Mouse (Mus musculus) heart, embryonic 13.5 days (tissue): ENCODE results near the gene Tpcn1. TPM values are rescaled to one million over a fixed set of nuclear protein-coding genes. Genes with fewer than 3 reads are reported as not detected.

Experiments used
- ATAC-seq: fragments of 200-750 bp; cut with Nextera tagmentation; 2 replicates; pipeline ENCODE4 v1.8.0; 2017; ENCODE audit warnings: moderate TSS enrichment; ENCODE audit not compliant: insufficient number of reproducible peaks, low FRiP score, low TSS enrichment; ENCODE audit errors: extremely low read depth
- H3K27ac ChIP-seq: fragments of 300-500 bp; sonication (generic); replicated peaks from 2 replicates; pipeline ENCODE4 v1.5.1; 2015; ENCODE audit warnings: moderate library complexity, mild to moderate bottlenecking, inconsistent platforms
- H3K27me3 ChIP-seq: fragments of 300-500 bp; sonication (generic); replicated peaks from 2 replicates; pipeline ENCODE4 v1.6.1; 2015; ENCODE audit warnings: mild to moderate bottlenecking, inconsistent platforms
- H3K36me3 ChIP-seq: fragments of 300-500 bp; sonication (generic); 2 replicates; pipeline ENCODE4 v1.6.1; 2015; ENCODE audit warnings: mild to moderate bottlenecking, inconsistent platforms
- H3K4me1 ChIP-seq: fragments of 300-500 bp; sonication (generic); 2 replicates; pipeline ENCODE4 v1.6.1; 2015; ENCODE audit warnings: inconsistent platforms
- H3K4me2 ChIP-seq: fragments of 300-500 bp; sonication (generic); 2 replicates; pipeline ENCODE4 v1.6.1; 2015; ENCODE audit warnings: inconsistent platforms, mild to moderate bottlenecking, moderate library complexity
- H3K4me3 ChIP-seq: fragments of 300-500 bp; sonication (generic); 2 replicates; pipeline ENCODE4 v1.5.1; 2015; ENCODE audit warnings: moderate library complexity, mild to moderate bottlenecking, inconsistent platforms
- H3K9ac ChIP-seq: fragments of 300-500 bp; sonication (generic); 2 replicates; pipeline ENCODE4 v1.6.1; 2015; ENCODE audit warnings: inconsistent platforms, mild to moderate bottlenecking, moderate library complexity
- H3K9me3 ChIP-seq: fragments of 300-500 bp; sonication (generic); 2 replicates; pipeline ENCODE4 v1.6.1; 2016; ENCODE audit warnings: inconsistent platforms
- WGBS: fragments of 180-500 bp; shearing (Covaris S2); methylation state at CpG from one replicate; pipeline ENCODE4 v1.1.7; 2015; ENCODE audit warnings: mixed read lengths; 5-methylcytosine and 5-hydroxymethylcytosine counted together
- polyA plus RNA-seq: library from polyadenylated mRNA; unstranded; fragments of >200 nt; fragmentation: Nextera tagmentation; extraction: Ambion mirVana; gene quantifications from 2 replicates; pipeline ENCODE4 v1.2.1, GENCODE M21; 2015

Gene Tpcn1
- polyA plus RNA-seq, 1 experiment from 2014 or later = 16.1 TPM

- 0 out of 2 replicates have a peak overlapping the region, but pooled peaks have one; percentile 9 for H3K4me2 ChIP-seq
- peak overlapping the region; percentile 65 for H3K9ac ChIP-seq
- H3K4me1 ChIP-seq = peaks cover 85% of the 10 kb centered on the region
- no peak overlapping the region for H3K4me3 ChIP-seq
- no peaks in the 10 kb centered on the region for H3K9me3 ChIP-seq
- 59% methylated on average over 5 of the region's 5 CpGs for WGBS
- no peaks in the 10 kb centered on the region for H3K36me3 ChIP-seq
- peak overlapping the region; percentile 75 for H3K27ac ChIP-seq
- no peak for ATAC-seq
- no peaks in the 10 kb centered on the region for H3K27me3 ChIP-seq
Observed at GRCm38 (mm10) chr5:120566101-120566500, 22.4 kb downstream of the Tpcn1 start.

DNA sequence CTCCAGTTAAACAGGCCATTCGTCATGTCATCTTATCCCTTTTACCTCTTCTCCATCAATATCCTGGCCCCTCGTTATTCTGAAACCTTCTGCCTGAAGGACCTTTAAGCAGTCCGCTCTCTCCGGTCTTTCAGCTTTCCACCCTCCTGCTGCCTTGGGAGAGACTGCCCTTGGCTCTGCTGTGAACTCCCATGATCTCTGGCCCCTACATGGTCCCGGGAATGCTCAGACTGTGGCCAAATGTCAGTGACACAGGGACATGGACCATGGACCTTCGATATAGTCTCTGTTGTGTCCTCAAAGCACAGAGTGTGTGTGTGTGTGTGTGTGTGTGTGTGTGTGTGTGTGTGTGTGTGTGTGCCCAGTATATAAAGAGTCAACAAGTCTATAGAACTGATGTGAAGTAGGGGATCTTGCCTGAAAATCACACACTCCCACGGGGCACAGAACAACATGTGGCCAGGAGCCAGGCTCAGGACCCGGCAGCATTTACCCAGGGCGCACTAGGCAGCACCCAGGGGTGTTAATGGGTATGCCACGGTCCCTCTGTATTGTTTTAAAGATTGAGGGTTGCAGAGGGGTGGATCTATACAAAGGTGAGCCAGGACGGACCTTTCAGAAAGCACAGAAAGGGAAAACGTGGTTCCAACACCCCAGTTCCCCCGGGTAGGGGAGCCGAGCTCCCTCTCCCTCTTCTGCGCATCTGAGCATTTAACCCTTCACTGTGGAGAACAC is 23.1 kb downstream of the Tpcn1 start:
- Histone ChIP-seq H3K9me3 (no peaks in the 10 kb centered on the region), H3K4me2 (no peak overlapping the region), H3K27ac (peak overlapping the region; percentile 75), H3K4me1 (peaks cover 85% of the 10 kb centered on the region), H3K9ac (peak overlapping the region; percentile 65), H3K27me3 (no peaks in the 10 kb centered on the region), H3K36me3 (no peaks in the 10 kb centered on the region), H3K4me3 (no peak overlapping the region)
- 63% methylated on average over 15 of the region's 15 CpGs for WGBS
- no peak for ATAC-seq

GRCm38 (mm10) chr5:120563914-120564311 is 24.6 kb downstream of the Tpcn1 start:
- no peak overlapping the region for H3K4me3 ChIP-seq
- no peak for ATAC-seq
- H3K9me3 ChIP-seq = no peaks in the 10 kb centered on the region
- H3K36me3 ChIP-seq = no peaks in the 10 kb centered on the region
- peaks cover 81% of the 10 kb centered on the region for H3K4me1 ChIP-seq
- 0 out of 2 replicates have a peak overlapping the region, but pooled peaks have one; percentile 62 for H3K9ac ChIP-seq
- no peaks in the 10 kb centered on the region for H3K27me3 ChIP-seq
- peak overlapping the region; percentile 87 for H3K27ac ChIP-seq
- WGBS = 35% methylated on average over 4 of the region's 4 CpGs
- H3K4me2 ChIP-seq = no peak overlapping the region

GRCm38 (mm10) chr5:120562956-120563913 is 25.2 kb downstream of the Tpcn1 start:
- H3K4me1 ChIP-seq = peaks cover 81% of the 10 kb centered on the region
- H3K27ac ChIP-seq = peak overlapping the region; percentile 87
- H3K9me3 ChIP-seq = no peaks in the 10 kb centered on the region
- WGBS = 36% methylated on average over 28 of the region's 28 CpGs
- H3K9ac ChIP-seq = peak overlapping the region; percentile 62
- no peak overlapping the region for H3K4me3 ChIP-seq
- peak overlapping the region; percentile 31 for H3K4me2 ChIP-seq
- H3K36me3 ChIP-seq = no peaks in the 10 kb centered on the region
- peak; percentile 62; the same call in 1 of the 2 replicates for ATAC-seq
- no peaks in the 10 kb centered on the region for H3K27me3 ChIP-seq

DNA sequence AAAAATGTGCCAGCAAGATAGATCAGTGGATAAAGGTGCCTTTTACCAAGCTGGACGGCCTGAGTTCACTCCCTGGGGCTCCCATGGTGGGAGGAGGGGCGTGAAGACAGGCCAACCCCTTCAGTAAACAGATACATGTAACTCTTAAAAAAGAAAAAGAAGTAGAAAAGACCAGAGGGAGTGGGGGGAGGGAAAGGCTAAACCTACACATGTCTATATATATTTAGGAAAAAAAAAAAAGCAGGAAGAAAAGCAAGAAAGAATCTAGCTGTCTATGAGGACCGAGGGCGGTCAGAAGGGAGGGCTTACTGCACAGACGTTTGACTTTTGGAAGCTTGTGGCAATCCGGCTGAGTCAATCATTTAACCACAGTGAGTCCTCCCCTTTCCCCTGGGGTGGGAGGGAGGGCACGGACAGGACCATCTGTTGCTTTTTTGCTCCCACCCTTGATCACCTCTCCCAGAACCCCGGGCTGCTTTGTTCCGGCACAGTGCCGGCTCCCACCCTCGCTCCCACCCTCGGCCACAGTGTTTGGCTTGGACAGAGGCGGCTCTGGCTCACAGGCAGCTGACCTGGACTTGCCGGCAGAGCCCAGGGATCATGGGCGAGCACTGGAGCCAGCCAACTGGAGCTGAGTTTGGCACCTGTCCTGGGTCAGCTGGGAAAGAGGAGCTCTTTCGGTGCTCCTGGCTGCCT is 27.7 kb downstream of the Tpcn1 start:
- Histone ChIP-seq H3K36me3 (peaks cover 18% of the 10 kb centered on the region), H3K27ac (peak overlapping the region; percentile 45; the same call in 1 of the 2 replicates), H3K27me3 (no peaks in the 10 kb centered on the region), H3K9me3 (no peaks in the 10 kb centered on the region), H3K4me2 (peak overlapping the region; percentile 52), H3K9ac (peak overlapping the region; percentile 52), H3K4me1 (peaks cover 58% of the 10 kb centered on the region), H3K4me3 (peak overlapping the region; percentile 13; the same call in 1 of the 2 replicates)
- WGBS = 28% methylated on average over 16 of the region's 16 CpGs
- ATAC-seq = no peak

- no peak for ATAC-seq
- Histone ChIP-seq H3K27ac (peak overlapping the region; percentile 45; the same call in 1 of the 2 replicates), H3K4me3 (no peak overlapping the region), H3K4me2 (peak overlapping the region; percentile 52; the same call in 1 of the 2 replicates), H3K9me3 (no peaks in the 10 kb centered on the region), H3K36me3 (peaks cover 24% of the 10 kb centered on the region), H3K4me1 (peaks cover 52% of the 10 kb centered on the region), H3K27me3 (no peaks in the 10 kb centered on the region), H3K9ac (peak overlapping the region; percentile 52)
- 75% methylated on average over 9 of the region's 9 CpGs for WGBS
Observed at GRCm38 (mm10) chr5:120560129-120560615, 28.3 kb downstream of the Tpcn1 start.

DNA sequence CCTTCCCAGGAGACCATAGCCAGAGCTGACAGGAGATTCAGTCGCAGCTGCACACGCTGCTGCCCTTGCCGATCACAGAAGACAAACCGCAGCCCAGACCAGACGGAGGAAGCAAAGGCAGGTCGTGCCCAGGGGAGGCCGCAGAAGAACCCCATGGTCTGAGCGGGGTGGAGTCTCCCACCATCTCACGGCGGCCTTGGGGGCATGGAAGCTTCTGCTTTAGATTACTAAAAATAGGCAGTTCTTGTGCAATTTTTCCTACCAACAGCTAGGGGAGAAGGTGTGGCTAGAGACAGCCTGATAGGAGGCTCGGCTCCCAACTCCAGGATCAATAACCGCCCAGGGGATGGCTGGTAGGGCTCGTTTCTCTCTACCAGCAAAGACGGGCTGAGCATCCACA is 29.7 kb downstream of the Tpcn1 start:
- ATAC-seq = no peak
- Histone ChIP-seq H3K27ac (no peak overlapping the region), H3K9ac (no peak overlapping the region; the same call in 1 of the 2 replicates), H3K4me1 (peaks cover 42% of the 10 kb centered on the region), H3K36me3 (peaks cover 36% of the 10 kb centered on the region), H3K4me3 (no peak overlapping the region), H3K4me2 (no peak overlapping the region), H3K27me3 (no peaks in the 10 kb centered on the region), H3K9me3 (no peaks in the 10 kb centered on the region)
- WGBS = 52% methylated on average over 14 of the region's 14 CpGs

DNA sequence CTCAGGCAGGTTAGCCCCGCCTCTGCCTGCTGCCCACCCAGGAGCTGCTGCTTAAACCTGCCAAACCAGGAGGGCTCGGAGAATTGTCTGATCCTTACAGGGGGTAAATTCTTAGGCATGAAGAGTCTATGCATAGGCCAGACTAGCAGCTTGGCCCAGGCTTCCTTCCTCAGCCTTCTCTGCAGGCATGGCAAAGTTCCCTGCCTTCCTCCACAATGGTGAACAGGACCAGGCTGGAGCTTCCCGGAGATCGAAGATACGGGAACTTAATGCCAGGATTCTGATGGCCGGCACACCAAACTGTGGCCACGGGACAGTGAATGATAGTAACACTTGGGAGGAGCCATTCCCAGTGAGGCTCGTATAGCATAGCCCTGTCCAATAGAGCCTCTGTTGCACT is 30.4 kb downstream of the Tpcn1 start:
- no peak for ATAC-seq
- Histone ChIP-seq H3K36me3 (peaks cover 43% of the 10 kb centered on the region), H3K4me2 (no peak overlapping the region), H3K9ac (no peak overlapping the region), H3K9me3 (no peaks in the 10 kb centered on the region), H3K27me3 (no peaks in the 10 kb centered on the region), H3K4me1 (peaks cover 35% of the 10 kb centered on the region), H3K4me3 (no peak overlapping the region), H3K27ac (no peak overlapping the region)
- WGBS = 76% methylated on average over 8 of the region's 8 CpGs

DNA sequence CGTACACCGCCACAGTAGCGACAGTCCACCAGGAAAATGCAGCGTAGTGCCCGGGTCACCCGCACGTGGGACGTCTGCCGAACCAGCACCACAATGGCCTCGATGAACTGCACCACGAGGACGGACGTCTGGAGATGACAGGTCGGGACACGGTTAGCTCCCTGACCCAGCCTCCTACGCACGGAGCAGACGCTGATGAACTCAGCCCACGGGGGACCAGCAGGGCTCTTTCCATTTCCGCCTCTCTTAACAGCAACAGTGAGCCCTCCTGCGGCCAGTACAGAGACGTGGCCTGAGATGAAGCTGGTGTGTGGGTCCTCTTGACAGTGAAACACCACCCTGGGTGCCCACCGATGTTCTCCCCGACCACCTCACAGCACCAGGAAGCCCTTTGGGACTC is 32.6 kb downstream of the Tpcn1 start:
- Histone ChIP-seq H3K4me2 (no peak overlapping the region), H3K4me3 (no peak overlapping the region), H3K4me1 (peaks cover 24% of the 10 kb centered on the region), H3K27me3 (no peaks in the 10 kb centered on the region), H3K9ac (no peak overlapping the region), H3K27ac (no peak overlapping the region), H3K36me3 (peaks cover 65% of the 10 kb centered on the region), H3K9me3 (no peaks in the 10 kb centered on the region)
- WGBS = 84% methylated on average over 24 of the region's 24 CpGs
- ATAC-seq = no peak

GRCm38 (mm10) chr5:120550673-120551072 is 37.8 kb downstream of the Tpcn1 start:
- WGBS = 94% methylated on average over 5 of the region's 5 CpGs
- no peaks in the 10 kb centered on the region for H3K27me3 ChIP-seq
- H3K4me1 ChIP-seq = peaks cover 5% of the 10 kb centered on the region
- ATAC-seq = no peak
- H3K9ac ChIP-seq = no peak overlapping the region
- no peak overlapping the region for H3K4me3 ChIP-seq
- H3K9me3 ChIP-seq = no peaks in the 10 kb centered on the region
- no peak overlapping the region for H3K4me2 ChIP-seq
- peaks cover 72% of the 10 kb centered on the region for H3K36me3 ChIP-seq
- H3K27ac ChIP-seq = no peak overlapping the region

GRCm38 (mm10) chr5:120550137-120550536 is 38.3 kb downstream of the Tpcn1 start:
- Histone ChIP-seq H3K4me1 (peaks cover 5% of the 10 kb centered on the region), H3K9me3 (no peaks in the 10 kb centered on the region), H3K27ac (no peak overlapping the region), H3K4me2 (no peak overlapping the region), H3K27me3 (no peaks in the 10 kb centered on the region), H3K4me3 (no peak overlapping the region), H3K36me3 (peaks cover 68% of the 10 kb centered on the region), H3K9ac (no peak overlapping the region)
- no peak for ATAC-seq
- 72% methylated on average over 5 of the region's 5 CpGs for WGBS
